Mouse (Mus musculus): ENCODE results near the gene Smim5. TPM values are rescaled to one million over a fixed set of nuclear protein-coding genes. Genes with fewer than 3 reads are reported as not detected.

The Smim5 gene
- total RNA-seq, 1 experiment from 2014 or later: 7.3 TPM

DNA sequence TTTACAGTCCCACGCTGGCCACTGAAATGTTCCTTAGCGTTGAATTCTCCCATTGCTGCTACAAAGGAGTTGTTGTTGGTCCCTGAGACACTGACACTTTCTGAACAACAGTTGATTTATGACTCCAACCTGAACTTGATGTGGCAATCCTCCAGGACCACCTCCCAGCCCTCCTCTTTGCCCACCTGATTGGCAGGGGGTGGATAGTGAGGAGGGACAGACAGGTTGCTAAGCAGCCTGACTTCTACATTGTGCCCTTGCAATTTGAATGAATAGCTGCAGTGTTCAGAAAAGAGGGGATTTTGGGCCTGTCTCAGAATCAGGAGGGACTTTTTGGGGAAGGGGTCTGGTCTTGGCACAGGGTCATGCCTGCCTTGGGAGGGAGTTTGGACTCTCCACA is 51.0 kb downstream of the Smim5 start:
- ATAC-seq (replicated peaks in 1 of 2; ENCODE audit: insufficient read depth in 1 of 2, low FRiP score in 2 of 2, low TSS enrichment in 1 of 2, low read depth in 1 of 2, poor library complexity in 2 of 2, severe bottlenecking in 2 of 2): no peak

DNA sequence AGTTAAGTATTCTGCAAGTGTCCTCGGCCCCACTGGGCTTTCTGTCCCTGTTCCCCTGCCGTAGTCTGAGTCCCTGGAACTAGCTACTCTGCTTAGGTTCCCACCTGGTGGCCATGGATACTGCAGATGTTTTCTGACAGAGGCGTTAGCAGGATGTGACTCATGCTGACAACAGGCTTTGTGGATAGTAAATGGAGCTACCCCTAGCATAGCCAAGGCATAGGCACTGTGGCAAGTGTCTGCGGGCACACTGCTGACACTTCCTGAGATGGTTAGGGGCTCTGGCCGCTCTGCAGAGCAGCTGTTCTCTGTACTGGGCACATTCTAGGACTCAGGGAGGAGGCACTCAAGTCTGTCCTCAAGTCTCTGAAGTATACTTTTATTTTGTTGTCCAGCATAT is 54.9 kb downstream of the Smim5 start:
- no peak for ATAC-seq (replicated peaks in 1 of 2; ENCODE audit: insufficient read depth in 1 of 2, low FRiP score in 2 of 2, low TSS enrichment in 1 of 2, low read depth in 1 of 2, poor library complexity in 2 of 2, severe bottlenecking in 2 of 2)

DNA sequence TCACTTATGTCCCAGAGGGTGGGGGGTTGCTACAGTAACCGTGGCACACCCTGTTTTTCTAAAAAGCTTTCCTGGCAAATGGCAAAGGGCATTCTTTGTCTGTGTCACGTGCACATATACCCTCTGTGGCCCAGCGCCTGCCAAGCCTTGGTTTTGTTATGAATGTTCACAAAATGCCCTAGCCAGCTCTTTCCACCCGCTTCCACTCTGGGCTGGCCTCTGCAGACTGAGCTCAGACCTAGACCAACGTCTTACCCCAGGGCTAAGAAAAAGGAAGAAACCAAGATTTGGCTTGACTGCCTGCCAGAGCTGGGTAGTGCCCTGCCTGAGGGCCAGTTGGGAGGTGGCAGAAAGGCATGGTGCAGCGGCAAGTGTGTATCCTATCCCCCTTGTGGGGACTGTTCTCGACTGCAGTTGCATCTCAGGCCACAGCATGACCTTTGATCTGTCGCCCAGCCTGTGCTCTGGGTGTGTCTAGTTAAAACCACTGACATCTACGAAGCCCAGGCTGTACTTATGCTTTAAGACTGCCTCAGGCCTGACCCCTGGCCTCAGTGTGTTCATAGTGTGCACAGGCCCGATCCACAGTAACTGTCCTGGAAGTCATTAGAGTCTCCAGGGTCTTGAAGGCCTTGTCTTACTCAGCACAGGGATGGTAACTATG is 55.6 kb downstream of the Smim5 start:
- peak in 1 of 2 experiments; percentile 39; a peak in 1 of 4 replicates for ATAC-seq (replicated peaks in 1 of 2; ENCODE audit: insufficient read depth in 1 of 2, low FRiP score in 2 of 2, low TSS enrichment in 1 of 2, low read depth in 1 of 2, poor library complexity in 2 of 2, severe bottlenecking in 2 of 2)

Other genes starting within 250 kb of the Smim5 start
- gene Grb2, start 191.4 kb upstream of the Smim5 start, total RNA-seq (2017): 38.1 and 93.3 TPM in 2 replicates
- gene Tmem94, start 134.5 kb upstream of the Smim5 start, total RNA-seq (2017): 10.9 and 33.5 TPM in 2 replicates
- gene Caskin2, start 86.3 kb upstream of the Smim5 start, total RNA-seq (2017): 3.7 and 5.0 TPM in 2 replicates
- 23.5 and 28.7 TPM in 2 replicates for gene Tsen54, start 85.2 kb upstream of the Smim5 start, total RNA-seq (2017)
- gene Llgl2, start 75.9 kb upstream of the Smim5 start, total RNA-seq (2017): 5.9 and 6.5 TPM in 2 replicates
- 0.60 and 0.75 TPM in 2 replicates for gene Myo15b, start 41.6 kb upstream of the Smim5 start, total RNA-seq (2017)
- gene Smim6, start 12.1 kb downstream of the Smim5 start, total RNA-seq (2017): 3.8 and 6.6 TPM in 2 replicates
- gene Sap30bp, start 33.3 kb downstream of the Smim5 start, total RNA-seq (2017): 116 and 170 TPM in 2 replicates
- gene Recql5, start 33.5 kb downstream of the Smim5 start, total RNA-seq (2017): 13.6 and 14.8 TPM in 2 replicates
- gene Itgb4, start 74.7 kb downstream of the Smim5 start, total RNA-seq (2017): 0.56 and 5.8 TPM in 2 replicates
- 32.4 and 36.0 TPM in 2 replicates for gene Galk1, start 112.8 kb downstream of the Smim5 start, total RNA-seq (2017)
- gene H3f3b, start 128.0 kb downstream of the Smim5 start, total RNA-seq (2017): 997 and 1,138 TPM in 2 replicates
- gene Unk, start 130.4 kb downstream of the Smim5 start, total RNA-seq (2017): 19.1 and 19.9 TPM in 2 replicates
- gene Unc13d, start 178.0 kb downstream of the Smim5 start, total RNA-seq (2017): 33.5 and 42.0 TPM in 2 replicates
- 38.6 and 44.8 TPM in 2 replicates for gene Wbp2, start 187.0 kb downstream of the Smim5 start, total RNA-seq (2017)
- gene Trim47, start 227.2 kb downstream of the Smim5 start, total RNA-seq (2017): 18.2 and 21.3 TPM in 2 replicates
- 9.1 TPM in 2 replicates for gene Trim65, start 231.2 kb downstream of the Smim5 start, total RNA-seq (2017)
- 17.8 and 19.8 TPM in 2 replicates for gene Mrpl38, start 238.9 kb downstream of the Smim5 start, total RNA-seq (2017)